Mouse (Mus musculus) ES-E14 (cell line): Measurements from ENCODE around the gene Reep3. TPM values are rescaled to one million over a fixed set of nuclear protein-coding genes. Genes with fewer than 3 reads are reported as not detected.

Experiments
- DNase-seq: peaks from one replicate; pipeline ENCODE4 v3.0.0-alpha.2; 2013; ENCODE audit warnings: low read depth, low spot score
- H3K27ac ChIP-seq: 2 replicates; pipeline ENCODE4 v1.5.1; 2012; ENCODE audit warnings: low read depth, mild to moderate bottlenecking, low read length, moderate library complexity, mixed read lengths; ENCODE audit not compliant: poor library complexity, insufficient read depth, severe bottlenecking
- H3K36me3 ChIP-seq: 2 replicates; pipeline ENCODE4 v1.6.1; 2012; ENCODE audit warnings: mild to moderate bottlenecking, low read length, moderate library complexity, mixed read lengths; ENCODE audit not compliant: control insufficient read depth, poor library complexity, insufficient read depth, severe bottlenecking
- H3K4me1 ChIP-seq, 2 experiments: fragments of 150-350 bp in 1 of 2; sonication (generic) in 1 of 2; 2 replicates each; pipeline ENCODE4 v1.6.1; 2012; ENCODE audit warnings: low read length in 2 of 2, mild to moderate bottlenecking in 1 of 2, mixed read lengths in 1 of 2; ENCODE audit not compliant: control insufficient read depth in 2 of 2, insufficient read depth in 2 of 2, poor library complexity in 1 of 2
- H3K4me3 ChIP-seq, 2 experiments: fragments of 150-350 bp in 1 of 2; sonication (generic) in 1 of 2; 2 replicates each; pipeline ENCODE4 v1.5.1; 2012; ENCODE audit warnings: low read length in 2 of 2, low read depth in 1 of 2, mild to moderate bottlenecking in 1 of 2, mixed read lengths in 1 of 2; ENCODE audit not compliant: insufficient read depth in 1 of 2, poor library complexity in 1 of 2, severe bottlenecking in 1 of 2
- H3K9ac ChIP-seq: 2 replicates; pipeline ENCODE4 v1.6.1; 2012; ENCODE audit warnings: low read depth, mild to moderate bottlenecking, low read length, mixed read lengths; ENCODE audit not compliant: poor library complexity, insufficient read depth, severe bottlenecking
- H3K9me3 ChIP-seq: fragments of 150-350 bp; sonication (generic); 2 replicates; pipeline ENCODE4 v1.6.1; 2012; ENCODE audit warnings: low read depth, mild to moderate bottlenecking, low read length; ENCODE audit not compliant: control insufficient read depth, insufficient read depth
- CHD2 ChIP-seq: IDR thresholded peaks from 2 replicates; pipeline ENCODE4 v1.6.1; 2014; ENCODE audit warnings: mild to moderate bottlenecking, low read depth, low read length, inconsistent platforms
- HCFC1 ChIP-seq: IDR thresholded peaks from 2 replicates; pipeline ENCODE4 v1.6.1; 2012; ENCODE audit warnings: low read length, inconsistent platforms, borderline replicate concordance; ENCODE audit not compliant: insufficient read depth
- MAFK ChIP-seq: IDR thresholded peaks from 2 replicates; pipeline ENCODE4 v1.6.1; 2014; ENCODE audit warnings: mild to moderate bottlenecking, low read depth, low read length, inconsistent platforms; ENCODE audit not compliant: insufficient read depth
- ZC3H11A ChIP-seq: IDR thresholded peaks from 2 replicates; pipeline ENCODE4 v1.6.1; 2012; ENCODE audit warnings: low read depth, mild to moderate bottlenecking, inconsistent platforms, low read length, borderline replicate concordance
- ZNF384 ChIP-seq: IDR thresholded peaks from 2 replicates; pipeline ENCODE4 v1.6.1; 2012; ENCODE audit warnings: low read depth, low read length, inconsistent platforms
- in situ Hi-C, 2 experiments: fragments of 600-800 bp; cut with MboI; formaldehyde crosslinking; loops; one replicate each; pipeline ENCODE4 v1.15.1; 2025; ENCODE audit warnings: low sequenced_read_pairs in 2 of 2, inconsistent platforms in 1 of 2; ENCODE audit not compliant: unreplicated experiment in 2 of 2
- total RNA-seq: library from RNA; depleted of rRNA; stranded (reverse); fragments of 300-350 nt; gene quantifications from 2 replicates; pipeline ENCODE4 v1.2.3, GENCODE M21; 2012

Reep3 gene
- total RNA-seq, 1 experiment = 18.2 TPM

- no peak overlapping the region for H3K4me3 ChIP-seq
- in situ Hi-C loops = no loop called here
- peaks cover 8 to 14% of the 10 kb centered on the region in 2 experiments for H3K4me1 ChIP-seq
- H3K27ac ChIP-seq = no peak overlapping the region
- H3K9ac ChIP-seq = no peak overlapping the region
- H3K9me3 ChIP-seq = no peaks in the 10 kb centered on the region
- TF ChIP-seq MAFK (no peak), ZC3H11A (no peak), ZNF384 (no peak), CHD2 (no peak), HCFC1 (no peak)
- no peak for DNase-seq
- peaks cover 10% of the 10 kb centered on the region for H3K36me3 ChIP-seq
Observed at GRCm38 (mm10) chr10:67021494-67021893, 75.3 kb downstream of the Reep3 start.

GRCm38 (mm10) chr10:67018875-67019274, 77.9 kb downstream of the Reep3 start:
- Histone ChIP-seq H3K9ac (no peak overlapping the region), H3K4me3 (no peak overlapping the region), H3K36me3 (peaks cover 10% of the 10 kb centered on the region), H3K27ac (no peak overlapping the region), H3K9me3 (no peaks in the 10 kb centered on the region), H3K4me1 (peaks cover 7 to 9% of the 10 kb centered on the region in 2 experiments)
- in situ Hi-C loops = no loop called here
- TF ChIP-seq HCFC1 (no peak), MAFK (no peak), ZC3H11A (no peak), CHD2 (no peak), ZNF384 (no peak)
- DNase-seq = no peak

DNA sequence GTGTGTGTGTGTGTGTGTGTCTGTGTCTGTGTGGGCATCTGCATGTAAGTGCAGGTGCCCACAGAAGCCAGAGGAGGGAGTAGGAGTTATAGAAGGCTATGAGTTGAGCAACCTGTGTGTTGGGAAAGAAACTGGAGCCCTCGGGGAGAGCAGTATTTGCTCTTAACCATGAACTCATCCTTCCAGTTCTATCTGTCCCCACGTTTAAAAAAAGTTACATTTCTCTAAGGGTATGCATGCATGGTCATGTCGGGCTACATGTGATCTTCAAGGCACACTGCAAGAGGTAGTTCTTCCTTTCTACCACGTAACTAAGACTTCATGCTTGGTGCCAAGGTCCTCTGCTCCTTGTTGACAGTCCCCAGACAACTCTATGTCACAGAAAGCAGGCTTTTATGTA, 78.9 kb downstream of the Reep3 start:
- TF ChIP-seq HCFC1 = no peak
- TF ChIP-seq ZC3H11A = no peak
- no peak for TF ChIP-seq ZNF384
- no peak for TF ChIP-seq CHD2
- TF ChIP-seq MAFK = no peak
- in situ Hi-C loops = no loop called here
- DNase-seq = no peak
- Histone ChIP-seq H3K27ac (no peak overlapping the region), H3K9ac (no peak overlapping the region), H3K4me3 (no peak overlapping the region), H3K9me3 (no peaks in the 10 kb centered on the region), H3K4me1 (peaks cover 7 to 9% of the 10 kb centered on the region in 2 experiments), H3K36me3 (peaks cover 7% of the 10 kb centered on the region; the same call in 1 of the 2 replicates)

DNA sequence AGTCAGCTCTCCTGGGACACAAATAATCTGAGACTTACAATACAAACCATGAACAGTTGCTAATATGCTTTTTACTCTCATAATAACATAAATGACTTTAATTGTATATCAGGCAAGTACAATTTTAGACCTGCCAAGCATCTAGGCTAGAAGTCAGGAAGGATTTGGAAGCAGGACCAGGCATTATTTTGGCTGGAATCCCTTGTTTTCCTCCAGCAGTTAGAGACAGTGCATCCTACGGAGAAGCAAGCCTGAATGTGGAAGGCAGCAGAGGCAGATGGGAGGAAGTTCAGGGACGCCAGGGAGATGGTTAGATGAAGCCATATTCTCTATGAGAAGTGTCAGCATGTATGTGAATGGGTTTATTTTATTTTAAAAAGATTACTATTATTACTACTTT, 79.4 kb downstream of the Reep3 start:
- Histone ChIP-seq H3K36me3 (peaks cover 7% of the 10 kb centered on the region; the same call in 1 of the 2 replicates), H3K9ac (no peak overlapping the region), H3K4me3 (no peak overlapping the region), H3K9me3 (no peaks in the 10 kb centered on the region), H3K27ac (no peak overlapping the region), H3K4me1 (peaks cover 7 to 9% of the 10 kb centered on the region in 2 experiments)
- TF ChIP-seq HCFC1 (no peak), MAFK (no peak), ZNF384 (no peak), ZC3H11A (no peak), CHD2 (no peak)
- DNase-seq = no peak
- in situ Hi-C loops = no loop called here
